29 mouse cellular contexts compared by ENCODE assay signal in the genomic region with DNA sequence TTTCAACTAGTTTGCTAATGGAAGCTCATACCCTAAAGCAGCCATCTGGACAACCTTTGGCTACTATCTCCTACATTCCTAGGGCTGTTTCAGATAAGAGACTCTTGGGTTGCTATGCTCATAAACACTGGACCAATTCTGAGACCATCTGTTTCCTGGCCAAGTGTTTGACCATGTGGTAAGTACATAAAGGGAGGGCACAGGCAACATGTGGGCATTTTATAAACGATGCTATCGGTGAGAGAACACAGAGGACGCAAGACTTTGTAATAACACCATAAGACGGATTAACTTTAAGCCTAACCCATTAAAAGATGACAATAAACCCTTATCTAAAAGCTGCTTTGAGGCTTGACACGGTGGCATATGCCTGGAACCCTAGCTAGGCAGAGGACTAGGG. TPM values are rescaled to one million over a fixed set of nuclear protein-coding genes. Genes with fewer than 3 reads are reported as not detected.
A peak's percentile ranks its signal among the peaks of the same experiment; 100 is the strongest.
DNase-seq lines count a peak whose midpoint lies in the region; ATAC-seq and TF ChIP-seq lines count a peak whose summit lies in the region.
"Had no signal": no experiment of that assay in that cellular context is flagged by ENCODE, and none has a peak within 500 bp of the region (broad histone marks: within the 10 kb centered on the region; RNA-seq: fewer than 3 reads in every experiment).

No protein-coding gene starts in this region.

- H3K9me3 ChIP-seq in midbrain, embryonic 11.5 days (ENCODE audit: control insufficient read depth, low read length): no peaks in the 10 kb centered on the region
- no peaks in the 10 kb centered on the region for H3K9me3 ChIP-seq in midbrain, postnatal 0 days (ENCODE audit: low read length)
- H3K9me3 ChIP-seq in hindbrain, embryonic 12.5 days (replicated peaks): no peaks in the 10 kb centered on the region
- H3K9me3 ChIP-seq: embryonic facial prominence, embryonic 15.5 days; forebrain, embryonic 10.5 days; forebrain, embryonic 15.5 days had no signal

- no peaks in the 10 kb centered on the region for H3K36me3 ChIP-seq in midbrain, embryonic 11.5 days (ENCODE audit: control insufficient read depth, insufficient read depth, low read length)
- no peaks in the 10 kb centered on the region for H3K36me3 ChIP-seq in midbrain, postnatal 0 days (ENCODE audit: insufficient read depth, low read length)
- H3K36me3 ChIP-seq in hindbrain, embryonic 12.5 days: no peaks in the 10 kb centered on the region
- H3K36me3 ChIP-seq: embryonic facial prominence, embryonic 15.5 days; forebrain, embryonic 10.5 days; forebrain, embryonic 15.5 days; G1E had no signal

- no peak overlapping the region for H3K27ac ChIP-seq in midbrain, embryonic 11.5 days (ENCODE audit: low read depth, low read length)
- no peak overlapping the region for H3K27ac ChIP-seq in midbrain, postnatal 0 days (ENCODE audit: low read depth, low read length)
- H3K27ac ChIP-seq in hindbrain, embryonic 12.5 days: no peak overlapping the region
- H3K27ac ChIP-seq: embryonic facial prominence, embryonic 15.5 days; forebrain, embryonic 10.5 days; forebrain, embryonic 15.5 days; hindbrain, embryonic 14.5 days had no signal

- no peak overlapping the region for H3K9ac ChIP-seq in midbrain, embryonic 11.5 days (ENCODE audit: low read length)
- H3K9ac ChIP-seq in midbrain, postnatal 0 days (replicated peaks; ENCODE audit: low read length, poor library complexity, severe bottlenecking): no peak overlapping the region
- H3K9ac ChIP-seq in hindbrain, embryonic 12.5 days: no peak overlapping the region
- H3K9ac ChIP-seq: embryonic facial prominence, embryonic 15.5 days; forebrain, embryonic 15.5 days; hindbrain, embryonic 14.5 days had no signal

- 83% methylated on average over 5 of the region's 5 CpGs for WGBS in midbrain, embryonic 11.5 days
- WGBS in midbrain, postnatal 0 days: 71% methylated on average over 5 of the region's 5 CpGs
- WGBS in hindbrain, embryonic 12.5 days: 81% methylated on average over 5 of the region's 5 CpGs

- H3K4me3 ChIP-seq in midbrain, embryonic 11.5 days (ENCODE audit: low read depth, low read length): no peak overlapping the region
- no peak overlapping the region for H3K4me3 ChIP-seq in midbrain, postnatal 0 days (ENCODE audit: low read depth, low read length)
- no peak overlapping the region for H3K4me3 ChIP-seq in hindbrain, embryonic 12.5 days
- H3K4me3 ChIP-seq: embryonic facial prominence, embryonic 15.5 days; erythroblast, embryonic 14.5 days; forebrain, embryonic 10.5 days; forebrain, embryonic 15.5 days had no signal

- peaks cover under 1% of the 10 kb centered on the region; the same call in 1 of the 2 replicates for H3K4me1 ChIP-seq in midbrain, embryonic 11.5 days (ENCODE audit: control insufficient read depth, insufficient read depth, low read length)
- H3K4me1 ChIP-seq in midbrain, postnatal 0 days (ENCODE audit: insufficient read depth, low read length): no peaks in the 10 kb centered on the region
- 0 out of 2 replicates have a peak, but pooled peaks cover 2% of the 10 kb centered on the region for H3K4me1 ChIP-seq in hindbrain, embryonic 12.5 days
- H3K4me1 ChIP-seq: embryonic facial prominence, embryonic 15.5 days; forebrain, embryonic 15.5 days had no signal

- no peak for TF ChIP-seq CTCF in midbrain, postnatal 0 days (IDR thresholded peaks at IDR 0.05)

- H3K27me3 ChIP-seq in midbrain, embryonic 11.5 days (ENCODE audit: control insufficient read depth, insufficient read depth, low read length): no peaks in the 10 kb centered on the region
- no peaks in the 10 kb centered on the region for H3K27me3 ChIP-seq in midbrain, postnatal 0 days (ENCODE audit: insufficient read depth, low read length)
- no peaks in the 10 kb centered on the region for H3K27me3 ChIP-seq in hindbrain, embryonic 12.5 days
- H3K27me3 ChIP-seq: embryonic facial prominence, embryonic 15.5 days; forebrain, embryonic 15.5 days had no signal

- ATAC-seq in midbrain, embryonic 11.5 days (ENCODE audit: low FRiP score): no peak
- no peak for ATAC-seq in midbrain, postnatal 0 days (ENCODE audit: low FRiP score)
- ATAC-seq in hematopoietic stem cell, adult 5-6 weeks (replicated peaks in 1 of 2; ENCODE audit: insufficient read depth in 1 of 2, low FRiP score in 2 of 2, low TSS enrichment in 1 of 2, low read depth in 1 of 2, poor library complexity in 2 of 2, severe bottlenecking in 2 of 2): peak; percentile 17 to 24; a peak in 1 of 4 replicates
- peak; percentile 51 for ATAC-seq in megakaryocyte progenitor cell, adult 5-6 weeks (replicated peaks; ENCODE audit: poor library complexity)
- ATAC-seq in hindbrain, embryonic 12.5 days (ENCODE audit: low FRiP score): no peak
- ATAC-seq: CD4-positive, CD25-positive, alpha-beta regulatory T cell, adult 4 months; forebrain, embryonic 15.5 days had no signal

- no peak overlapping the region for H3K4me2 ChIP-seq in midbrain, embryonic 11.5 days
- H3K4me2 ChIP-seq in midbrain, postnatal 0 days (ENCODE audit: low read depth, low read length, poor library complexity, severe bottlenecking): no peak overlapping the region
- H3K4me2 ChIP-seq in hindbrain, embryonic 12.5 days (replicated peaks): no peak overlapping the region
- H3K4me2 ChIP-seq: embryonic facial prominence, embryonic 15.5 days; forebrain, embryonic 15.5 days; heart, embryonic 11.5 days; hindbrain, embryonic 14.5 days had no signal

- peak; percentile 59 for DNase-seq in midbrain, embryonic 11.5 days (ENCODE audit: low spot score, missing footprints)
- DNase-seq in midbrain, postnatal 0 days (ENCODE audit: low spot score): no peak
- DNase-seq in yolk sac, embryonic 10.5 days (ENCODE audit: low spot score): peak; percentile 10
- DNase-seq in thymus, postnatal 25 days: no peak
- DNase-seq: adrenal gland, postnatal 25 days; B cell, adult 2 months; cerebellum, adult 18-20 months; cerebellum, adult 9-11 months; embryo, embryonic 11 days; gastrocnemius, postnatal 10 days; heart, adult 18-20 months; heart, postnatal 4 days; kidney, adult 18-20 months had no signal

RNA-seq across cellular contexts. Expression of a gene that starts 18.7 kb away (rescaled TPM):
- polyA plus RNA-seq in midbrain, embryonic 11.5 days (2014; fragmentation: Nextera tagmentation; extraction: Ambion mirVana): not detected in 2 replicates
- not detected in 2 replicates for total RNA-seq in midbrain, postnatal 0 days (2014; rRNA removed)
- polyA plus RNA-seq in midbrain, postnatal 0 days (2015; fragmentation: Nextera tagmentation; extraction: Ambion mirVana): not detected in 2 replicates
- not detected in 2 replicates for total RNA-seq in hematopoietic stem cell, adult 5-6 weeks (2017)
- total RNA-seq in megakaryocyte progenitor cell, adult 5-6 weeks (2015): not detected in 2 replicates
- not detected in 2 replicates for total RNA-seq in megakaryocyte progenitor cell, adult 5-6 weeks (2017)
- polyA plus RNA-seq in hindbrain, embryonic 12.5 days (2016; fragmentation: Nextera tagmentation; extraction: Ambion mirVana): not detected in 2 replicates
- total RNA-seq: adrenal gland, adult 18-20 months; adrenal gland, postnatal 25 days; G1E; gastrocnemius, postnatal 10 days; gastrocnemius, postnatal 4 days; heart, adult 18-20 months; heart, postnatal 4 days had no signal
- polyA plus RNA-seq: CD4-positive, CD25-positive, alpha-beta regulatory T cell, adult 4 months; embryonic facial prominence, embryonic 11.5 days; embryonic facial prominence, embryonic 15.5 days; erythroblast, embryonic 14.5 days; forebrain, embryonic 15.5 days; frontal cortex, adult 2 months; G1E; heart, embryonic 11.5 days; heart, embryonic 16.5 days; hindbrain, embryonic 14.5 days had no signal

RNA-seq across cellular contexts. Expression of a gene that starts 42.9 kb away (rescaled TPM):
- not detected in 2 replicates for polyA plus RNA-seq in midbrain, embryonic 11.5 days (2014; fragmentation: Nextera tagmentation; extraction: Ambion mirVana)
- not detected in 2 replicates for total RNA-seq in midbrain, postnatal 0 days (2014; rRNA removed)
- polyA plus RNA-seq in midbrain, postnatal 0 days (2015; fragmentation: Nextera tagmentation; extraction: Ambion mirVana): not detected in 2 replicates
- total RNA-seq in hematopoietic stem cell, adult 5-6 weeks (2017): 0.69 TPM in 1 of 2 replicates, not detected in the other
- 0.05 TPM in 1 of 2 replicates, not detected in the other for total RNA-seq in megakaryocyte progenitor cell, adult 5-6 weeks (2015)
- total RNA-seq in megakaryocyte progenitor cell, adult 5-6 weeks (2017): not detected in 2 replicates
- not detected in 2 replicates for polyA plus RNA-seq in hindbrain, embryonic 12.5 days (2016; fragmentation: Nextera tagmentation; extraction: Ambion mirVana)
- total RNA-seq: adrenal gland, adult 18-20 months; adrenal gland, postnatal 25 days; gastrocnemius, postnatal 10 days; gastrocnemius, postnatal 4 days; heart, adult 18-20 months had no signal
- polyA plus RNA-seq: CD4-positive, CD25-positive, alpha-beta regulatory T cell, adult 4 months; embryonic facial prominence, embryonic 11.5 days; embryonic facial prominence, embryonic 15.5 days; erythroblast, embryonic 14.5 days; forebrain, embryonic 10.5 days; forebrain, embryonic 15.5 days; frontal cortex, adult 2 months; G1E; heart, embryonic 11.5 days; heart, embryonic 16.5 days; hindbrain, embryonic 14.5 days had no signal

Comparison
In these comparisons a context has a peak if more than half of its experiments do, and no peak if none do; other contexts are left out.
1. DNase-seq: peak in midbrain, embryonic 11.5 days (single experiment) and yolk sac, embryonic 10.5 days (single experiment); none in midbrain, postnatal 0 days (single experiment) and thymus, postnatal 25 days (single experiment).
2. ATAC-seq: peak in hematopoietic stem cell, adult 5-6 weeks (2 of 2) and megakaryocyte progenitor cell, adult 5-6 weeks (single experiment); none in midbrain, embryonic 11.5 days (single experiment), midbrain, postnatal 0 days (single experiment) and hindbrain, embryonic 12.5 days (single experiment).